Mouse (Mus musculus) testis, adult 2 months (tissue): ENCODE measurements around the gene Npas3.

Experiments
- CTCF ChIP-seq: fragments of 200-500 bp; IDR thresholded peaks from 2 replicates; pipeline ENCODE4 v1.5.1; 2012; ENCODE audit warnings: low read depth, mild to moderate bottlenecking, inconsistent platforms, low read length, moderate library complexity; ENCODE audit not compliant: control insufficient read depth, insufficient read depth, insufficient replicate concordance
- POLR2A ChIP-seq: fragments of 200-500 bp; IDR thresholded peaks from 2 replicates; pipeline ENCODE4 v1.6.1; 2012; ENCODE audit warnings: low read depth, mild to moderate bottlenecking, inconsistent platforms, low read length, moderate library complexity; ENCODE audit not compliant: control insufficient read depth

DNA sequence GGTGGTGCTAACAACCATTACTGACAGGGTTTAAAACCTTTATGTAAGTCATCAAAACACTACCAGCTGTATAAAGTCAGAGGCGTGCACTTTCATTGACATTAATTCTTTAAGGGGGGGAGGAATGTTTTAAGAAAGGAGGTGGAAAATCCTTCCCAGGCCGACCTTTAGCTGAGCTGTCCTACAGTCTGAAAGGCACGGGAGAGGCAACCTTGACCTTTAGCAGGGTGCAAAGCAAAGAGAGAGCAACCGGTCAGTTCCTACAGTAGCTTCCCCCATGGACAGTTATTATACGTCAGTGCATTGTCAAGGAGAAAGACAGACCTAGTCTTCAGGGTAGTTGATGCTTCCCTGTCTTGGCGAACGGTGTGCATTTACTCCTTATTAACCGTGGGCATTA is 756.1 kb downstream of the Npas3 start:
- TF ChIP-seq CTCF: no peak
- TF ChIP-seq POLR2A: no peak
